Mouse (Mus musculus) limb, embryonic 12.5 days (tissue): ENCODE data around the gene Ctf1. TPM values are rescaled to one million over a fixed set of nuclear protein-coding genes. Genes with fewer than 3 reads are reported as not detected.

Source experiments
- ATAC-seq: fragments of 200-750 bp; cut with Nextera tagmentation; 2 replicates; pipeline ENCODE4 v1.8.0; 2017; ENCODE audit warnings: low read depth, moderate TSS enrichment; ENCODE audit not compliant: insufficient number of reproducible peaks, insufficient read depth, low FRiP score, low TSS enrichment
- H3K27ac ChIP-seq: fragments of 300-500 bp; sonication (generic); 2 replicates; pipeline ENCODE4 v1.5.1; 2016; ENCODE audit warnings: mild to moderate bottlenecking, moderate library complexity
- H3K27me3 ChIP-seq: fragments of 300-500 bp; sonication (generic); 2 replicates; pipeline ENCODE4 v1.6.1; 2016; ENCODE audit warnings: mild to moderate bottlenecking, moderate library complexity
- H3K36me3 ChIP-seq: fragments of 300-500 bp; sonication (generic); 2 replicates; pipeline ENCODE4 v1.6.1; 2016; ENCODE audit warnings: mild to moderate bottlenecking, moderate library complexity
- H3K4me1 ChIP-seq: fragments of 300-500 bp; sonication (generic); replicated peaks from 2 replicates; pipeline ENCODE4 v1.6.1; 2016
- H3K4me2 ChIP-seq: fragments of 300-500 bp; sonication (generic); 2 replicates; pipeline ENCODE4 v1.6.1; 2016; ENCODE audit warnings: mild to moderate bottlenecking, moderate library complexity
- H3K4me3 ChIP-seq: fragments of 300-500 bp; sonication (generic); replicated peaks from 2 replicates; pipeline ENCODE4 v1.5.1; 2016; ENCODE audit warnings: mild to moderate bottlenecking
- H3K9ac ChIP-seq: fragments of 300-500 bp; sonication (generic); replicated peaks from 2 replicates; pipeline ENCODE4 v1.6.1; 2016; ENCODE audit warnings: mild to moderate bottlenecking, moderate library complexity
- H3K9me3 ChIP-seq: fragments of 300-500 bp; sonication (generic); 2 replicates; pipeline ENCODE4 v1.6.1; 2016; ENCODE audit warnings: mild to moderate bottlenecking, moderate library complexity
- WGBS: fragments of 180-500 bp; shearing (Covaris S2); methylation state at CpG from one replicate; pipeline ENCODE4 v1.1.7; 2016; 5-methylcytosine and 5-hydroxymethylcytosine counted together
- polyA plus RNA-seq: library from polyadenylated mRNA; unstranded; fragments of >200 nt; fragmentation: Nextera tagmentation; extraction: Ambion mirVana; gene quantifications from 2 replicates; pipeline ENCODE4 v1.2.1, GENCODE M21; 2016

Gene Ctf1
- polyA plus RNA-seq, 1 experiment from 2014 or later = 29.3 TPM

DNA sequence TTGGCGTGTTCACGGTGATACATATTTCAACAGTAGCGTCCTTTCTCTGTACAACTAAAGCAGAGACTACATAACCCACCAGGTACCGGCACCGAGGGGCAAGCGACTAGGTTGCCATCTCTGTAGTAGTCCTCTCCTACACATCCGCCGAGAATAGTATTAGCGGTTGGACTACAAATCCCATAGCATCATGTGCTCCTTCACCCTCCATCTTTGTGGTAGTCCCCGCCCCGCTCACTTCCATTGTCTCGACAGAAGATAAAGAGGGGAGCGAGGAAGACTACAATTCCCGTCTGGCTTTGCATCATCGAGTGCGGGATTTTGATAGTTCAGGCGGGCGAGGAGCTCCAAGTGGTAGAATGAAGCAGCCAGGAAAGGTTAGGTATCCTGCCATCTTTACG is 32.7 kb downstream of the Ctf1 start:
- Histone ChIP-seq H3K27me3 (no peaks in the 10 kb centered on the region), H3K4me2 (peak overlapping the region; percentile 74)
- WGBS = under 1% methylated on average over 19 of the region's 19 CpGs

DNA sequence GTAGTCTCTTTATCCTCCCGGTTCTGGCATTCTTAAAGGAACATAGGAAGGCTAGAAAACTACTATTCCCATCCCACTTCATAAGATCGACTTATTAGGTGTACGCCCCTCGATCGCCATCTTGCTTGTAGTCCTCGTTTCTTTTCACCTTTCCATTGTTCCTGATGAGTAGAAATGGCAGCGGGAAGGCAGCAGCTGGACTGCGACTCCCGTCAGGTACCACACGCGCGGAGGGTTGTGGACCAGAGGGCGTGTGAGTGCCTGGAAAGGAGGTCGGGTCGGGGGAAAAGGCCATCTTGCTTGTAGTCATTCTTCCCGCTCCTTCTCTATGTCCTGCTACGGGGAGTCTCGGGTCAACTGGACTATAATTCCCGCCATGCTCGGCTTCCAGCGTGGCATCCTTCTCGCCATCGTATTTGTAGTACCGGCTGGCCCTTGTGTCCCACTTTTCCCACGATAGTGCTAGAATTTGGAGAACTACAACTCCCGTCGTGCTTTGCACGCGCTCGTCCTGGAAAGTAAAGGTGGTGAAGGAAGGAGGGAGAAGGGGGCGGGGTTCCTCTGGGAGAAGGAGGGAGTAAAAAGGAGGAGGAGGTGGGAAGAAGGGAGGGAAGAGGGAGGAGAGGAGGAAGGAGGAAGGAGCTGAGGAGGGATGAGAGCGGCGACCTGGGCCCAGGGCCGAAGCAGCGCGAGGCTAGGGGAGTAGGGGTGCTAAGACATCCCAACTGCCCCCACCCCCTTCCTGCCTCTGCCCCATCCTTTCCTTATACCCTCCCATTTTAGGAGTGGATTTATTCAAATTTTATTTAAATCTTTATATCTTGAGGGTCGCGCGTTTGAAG is 33.3 kb downstream of the Ctf1 start:
- peak; percentile 90 for ATAC-seq
- peak overlapping the region; percentile 92 for H3K9ac ChIP-seq
- peaks cover 30% of the 10 kb centered on the region for H3K36me3 ChIP-seq
- H3K4me2 ChIP-seq = peak overlapping the region; percentile 74
- no peaks in the 10 kb centered on the region for H3K27me3 ChIP-seq
- H3K4me3 ChIP-seq = peak overlapping the region; percentile 92
- no peaks in the 10 kb centered on the region for H3K9me3 ChIP-seq
- peaks cover 19% of the 10 kb centered on the region for H3K4me1 ChIP-seq
- 0% methylated on average over 39 of the region's 39 CpGs for WGBS
- peak overlapping the region; percentile 93 for H3K27ac ChIP-seq

More for the DNA sequence above, 32.7 kb downstream of the Ctf1 start:
- Histone ChIP-seq H3K36me3 (peaks cover 24% of the 10 kb centered on the region), H3K4me3 (peak overlapping the region; percentile 92), H3K27ac (peak overlapping the region; percentile 93), H3K4me1 (peaks cover 19% of the 10 kb centered on the region), H3K9me3 (no peaks in the 10 kb centered on the region), H3K9ac (peak overlapping the region; percentile 92)
- peak; percentile 84 for ATAC-seq

GRCm38 (mm10) chr7:127746494-127747491 is 34.3 kb downstream of the Ctf1 start:
- no peaks in the 10 kb centered on the region for H3K27me3 ChIP-seq
- peaks cover 19% of the 10 kb centered on the region for H3K4me1 ChIP-seq
- H3K36me3 ChIP-seq = peaks cover 40% of the 10 kb centered on the region
- no peaks in the 10 kb centered on the region for H3K9me3 ChIP-seq
- peak; percentile 2; the same call in 1 of the 2 replicates for ATAC-seq
- H3K4me2 ChIP-seq = peak overlapping the region; percentile 74
- WGBS = under 1% methylated on average over 43 of the region's 62 CpGs
- H3K9ac ChIP-seq = peak overlapping the region; percentile 92
- peak overlapping the region; percentile 93 for H3K27ac ChIP-seq
- peak overlapping the region; percentile 92 for H3K4me3 ChIP-seq

GRCm38 (mm10) chr7:127747559-127748234 is 35.2 kb downstream of the Ctf1 start:
- H3K9ac ChIP-seq = peak overlapping the region; percentile 92
- H3K4me2 ChIP-seq = peak overlapping the region; percentile 74
- H3K4me3 ChIP-seq = peak overlapping the region; percentile 92
- H3K27ac ChIP-seq = peak overlapping the region; percentile 93
- no peak for ATAC-seq
- peaks cover 20% of the 10 kb centered on the region for H3K4me1 ChIP-seq
- H3K36me3 ChIP-seq = peaks cover 49% of the 10 kb centered on the region
- no peaks in the 10 kb centered on the region for H3K9me3 ChIP-seq
- 33% methylated on average over 6 of the region's 6 CpGs for WGBS
- H3K27me3 ChIP-seq = no peaks in the 10 kb centered on the region

DNA sequence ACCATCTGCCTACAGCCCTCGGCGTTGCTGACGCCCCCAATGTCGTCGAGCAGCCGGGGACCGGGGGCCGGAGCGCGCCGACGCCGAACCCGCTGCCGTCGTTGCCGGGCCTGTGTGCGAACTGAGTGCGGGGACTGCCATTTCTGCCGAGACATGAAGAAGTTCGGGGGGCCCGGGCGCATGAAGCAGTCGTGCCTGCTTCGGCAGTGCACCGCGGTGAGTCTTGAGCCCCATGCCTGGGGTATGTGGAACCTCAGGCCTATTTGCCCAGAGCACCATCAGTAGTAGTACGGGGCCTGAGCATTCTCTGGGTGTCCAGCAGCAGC is 35.7 kb downstream of the Ctf1 start:
- Histone ChIP-seq H3K9me3 (no peaks in the 10 kb centered on the region), H3K36me3 (peaks cover 54% of the 10 kb centered on the region), H3K4me1 (peaks cover 22% of the 10 kb centered on the region), H3K9ac (peak overlapping the region; percentile 92; the same call in 1 of the 2 replicates), H3K4me2 (peak overlapping the region; percentile 74), H3K27ac (0 out of 2 replicates have a peak overlapping the region, but pooled peaks have one; percentile 93), H3K4me3 (peak overlapping the region; percentile 92; the same call in 1 of the 2 replicates), H3K27me3 (no peaks in the 10 kb centered on the region)
- 93% methylated on average over 28 of the region's 28 CpGs for WGBS
- ATAC-seq = no peak

GRCm38 (mm10) chr7:127750131-127751127 is 37.9 kb downstream of the Ctf1 start:
- Histone ChIP-seq H3K9me3 (no peaks in the 10 kb centered on the region), H3K9ac (no peak overlapping the region), H3K4me2 (no peak overlapping the region), H3K27ac (no peak overlapping the region), H3K27me3 (no peaks in the 10 kb centered on the region), H3K4me1 (peaks cover 15% of the 10 kb centered on the region), H3K36me3 (peaks cover 76% of the 10 kb centered on the region), H3K4me3 (no peak overlapping the region)
- no peak for ATAC-seq
- WGBS = 93% methylated on average over 19 of the region's 19 CpGs

- Histone ChIP-seq H3K4me1 (peaks cover 23% of the 10 kb centered on the region), H3K9me3 (no peaks in the 10 kb centered on the region), H3K36me3 (peaks cover 88% of the 10 kb centered on the region), H3K4me3 (no peak overlapping the region), H3K9ac (no peak overlapping the region), H3K27me3 (no peaks in the 10 kb centered on the region), H3K27ac (no peak overlapping the region), H3K4me2 (no peak overlapping the region)
- 93% methylated on average over 5 of the region's 5 CpGs for WGBS
- no peak for ATAC-seq
These were observed 39.1 kb downstream of the Ctf1 start for GRCm38 (mm10) chr7:127751619-127752018.

DNA sequence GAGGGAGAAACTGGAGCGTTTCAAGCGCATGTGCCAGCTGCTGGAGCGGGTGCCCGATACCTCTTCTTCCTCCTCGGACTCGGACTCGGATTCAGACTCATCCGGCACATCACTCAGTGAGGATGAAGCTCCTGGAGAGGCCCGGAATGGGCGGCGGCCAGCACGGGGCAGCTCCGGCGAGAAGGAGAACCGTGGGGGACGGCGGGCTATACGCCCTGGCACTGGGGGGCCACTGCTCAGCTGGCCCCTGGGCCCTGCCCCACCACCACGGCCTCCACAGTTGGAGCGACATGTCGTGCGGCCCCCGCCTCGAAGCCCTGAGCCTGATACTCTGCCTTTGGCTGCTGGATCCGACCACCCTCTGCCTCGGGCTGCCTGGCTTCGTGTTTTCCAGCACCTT is 39.5 kb downstream of the Ctf1 start:
- Histone ChIP-seq H3K27ac (no peak overlapping the region), H3K9ac (no peak overlapping the region), H3K4me1 (peaks cover 23% of the 10 kb centered on the region), H3K27me3 (no peaks in the 10 kb centered on the region), H3K9me3 (no peaks in the 10 kb centered on the region), H3K36me3 (peaks cover 92% of the 10 kb centered on the region), H3K4me3 (no peak overlapping the region), H3K4me2 (no peak overlapping the region)
- no peak for ATAC-seq
- 95% methylated on average over 27 of the region's 27 CpGs for WGBS

- H3K9me3 ChIP-seq = no peaks in the 10 kb centered on the region
- 82% methylated on average over 5 of the region's 5 CpGs for WGBS
- ATAC-seq = no peak
- no peak overlapping the region for H3K4me3 ChIP-seq
- peaks cover 13% of the 10 kb centered on the region for H3K4me1 ChIP-seq
- H3K9ac ChIP-seq = no peak overlapping the region
- H3K27ac ChIP-seq = no peak overlapping the region
- H3K4me2 ChIP-seq = no peak overlapping the region
- peaks cover 100% of the 10 kb centered on the region for H3K36me3 ChIP-seq
- no peaks in the 10 kb centered on the region for H3K27me3 ChIP-seq
These were observed 40.6 kb downstream of the Ctf1 start for GRCm38 (mm10) chr7:127753158-127753557.

DNA sequence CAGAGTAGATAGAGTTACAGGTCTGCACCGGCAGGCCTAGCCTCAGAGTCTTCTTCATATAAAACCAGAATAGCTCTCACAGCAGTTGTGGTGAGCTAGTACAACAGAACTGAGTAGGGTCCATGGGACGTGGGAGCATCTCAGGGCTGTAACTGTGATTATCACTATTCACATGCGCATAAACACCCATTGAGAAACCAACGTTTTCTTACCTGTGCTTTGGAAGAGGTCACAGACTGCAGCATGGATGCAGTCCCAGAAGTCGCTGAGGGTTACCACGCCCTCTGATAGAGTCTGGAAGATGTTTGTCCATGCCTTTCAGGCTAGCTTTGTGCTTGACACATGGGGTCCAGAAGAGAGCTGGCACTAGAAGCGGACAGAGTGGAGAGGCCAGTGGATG is 41.2 kb downstream of the Ctf1 start:
- no peaks in the 10 kb centered on the region for H3K9me3 ChIP-seq
- 90% methylated on average over 7 of the region's 7 CpGs for WGBS
- no peak overlapping the region for H3K4me3 ChIP-seq
- no peak overlapping the region for H3K9ac ChIP-seq
- no peaks in the 10 kb centered on the region for H3K27me3 ChIP-seq
- H3K36me3 ChIP-seq = peaks cover 100% of the 10 kb centered on the region
- H3K27ac ChIP-seq = no peak overlapping the region
- no peak for ATAC-seq
- peaks cover 12% of the 10 kb centered on the region for H3K4me1 ChIP-seq
- no peak overlapping the region for H3K4me2 ChIP-seq
